31 mouse cellular contexts compared by ENCODE assay signal in the genomic region with DNA sequence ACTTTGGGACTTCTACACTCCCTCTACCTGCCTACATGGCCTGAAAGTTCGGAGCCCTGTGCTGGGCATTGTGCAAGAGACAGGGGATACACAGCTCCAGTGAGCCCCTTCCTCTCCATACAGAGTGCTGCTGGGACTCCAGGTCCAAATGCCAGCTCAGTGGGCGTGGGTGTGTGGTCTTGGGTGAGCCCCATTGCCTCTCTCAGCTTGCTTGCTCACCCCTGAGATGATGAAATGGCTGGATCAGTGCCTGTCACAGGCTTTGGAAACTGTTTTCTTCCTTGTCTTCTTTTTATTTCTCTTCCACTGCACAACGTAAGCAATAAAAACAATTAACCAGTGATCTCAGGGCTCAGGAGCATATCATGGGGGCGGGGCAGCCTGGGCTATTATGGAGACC. TPM values are rescaled to one million over a fixed set of nuclear protein-coding genes. Genes with fewer than 3 reads are reported as not detected.
A peak's percentile ranks its signal among the peaks of the same experiment; 100 is the strongest.
DNase-seq lines count a peak whose midpoint lies in the region; ATAC-seq lines count a peak whose summit lies in the region.
"Had no signal": no experiment of that assay in that cellular context is flagged by ENCODE, and none has a peak within 500 bp of the region (broad histone marks: within the 10 kb centered on the region; RNA-seq: fewer than 3 reads in every experiment).

No protein-coding gene starts in this region.

- 61% methylated on average over 4 of the region's 4 CpGs for WGBS in liver, embryonic 16.5 days (ENCODE audit: insufficient replicate concordance)
- WGBS in intestine, embryonic 16.5 days: 60% methylated on average over 4 of the region's 4 CpGs
- WGBS in forebrain, embryonic 10.5 days: 84% methylated on average over 4 of the region's 4 CpGs

- no peak overlapping the region for H3K9ac ChIP-seq in liver, embryonic 16.5 days (ENCODE audit: low read depth, low read length)
- H3K9ac ChIP-seq in intestine, embryonic 16.5 days (ENCODE audit: low read depth, low read length): no peak overlapping the region
- H3K9ac ChIP-seq: embryonic facial prominence, embryonic 12.5 days; forebrain, embryonic 13.5 days; forebrain, postnatal 0 days; hindbrain, embryonic 12.5 days had no signal

- no peaks in the 10 kb centered on the region; the same call in 1 of the 2 replicates for H3K27me3 ChIP-seq in liver, embryonic 16.5 days (ENCODE audit: control insufficient read depth, insufficient read depth, low read depth, low read length)
- H3K27me3 ChIP-seq in intestine, embryonic 16.5 days (replicated peaks; ENCODE audit: control insufficient read depth, insufficient read depth, low read length): no peaks in the 10 kb centered on the region
- peaks cover 16% of the 10 kb centered on the region for H3K27me3 ChIP-seq in forebrain, embryonic 10.5 days (ENCODE audit: poor library complexity, severe bottlenecking)
- H3K27me3 ChIP-seq: embryonic facial prominence, embryonic 12.5 days; forebrain, embryonic 13.5 days; Patski had no signal

- peaks cover 7% of the 10 kb centered on the region for H3K4me1 ChIP-seq in liver, embryonic 16.5 days (ENCODE audit: control insufficient read depth, low read depth, low read length)
- H3K4me1 ChIP-seq in intestine, embryonic 16.5 days (ENCODE audit: control insufficient read depth, insufficient read depth, low read length): peaks cover 18% of the 10 kb centered on the region
- H3K4me1 ChIP-seq in forebrain, embryonic 10.5 days: peaks cover 24% of the 10 kb centered on the region

- ATAC-seq in liver, embryonic 16.5 days (ENCODE audit: low read depth): no peak
- ATAC-seq in intestine, embryonic 16.5 days: peak; percentile 14; the same call in 1 of the 2 replicates
- ATAC-seq: activated CD4-positive, CD25-positive, alpha-beta regulatory T cell, adult 4 months; forebrain, embryonic 13.5 days; forebrain, postnatal 0 days; hindbrain, postnatal 0 days; Patski had no signal

- DNase-seq in adrenal gland, postnatal 14 days: peak; percentile 44
- DNase-seq in adrenal gland, postnatal 25 days: no peak
- no peak for DNase-seq in liver
- DNase-seq in adipocyte (ENCODE audit: low spot score): peak; percentile 78
- no peak for DNase-seq in frontal cortex, postnatal 10 days (ENCODE audit: low spot score in 2 of 2)
- DNase-seq in forebrain, embryonic 10.5 days (ENCODE audit: extremely low spot score, low spot score): no peak
- DNase-seq: adrenal gland, adult 2 months; cerebellum, adult 11 months; cerebellum, adult 8-10 months; cerebellum, postnatal 14 days; forebrain, postnatal 0 days; gastrocnemius, postnatal 25 days; heart, adult 11 months; heart, postnatal 10 days; heart, postnatal 4 days had no signal

- no peaks in the 10 kb centered on the region for H3K9me3 ChIP-seq in liver, embryonic 16.5 days (replicated peaks; ENCODE audit: control insufficient read depth, low read length)
- H3K9me3 ChIP-seq in intestine, embryonic 16.5 days (ENCODE audit: control insufficient read depth, low read length): no peaks in the 10 kb centered on the region
- no peaks in the 10 kb centered on the region for H3K9me3 ChIP-seq in forebrain, embryonic 10.5 days
- H3K9me3 ChIP-seq: embryonic facial prominence, embryonic 12.5 days; forebrain, embryonic 13.5 days; heart, embryonic 10.5 days; hindbrain, embryonic 12.5 days had no signal

- H3K4me2 ChIP-seq in liver, embryonic 16.5 days (ENCODE audit: low read depth, low read length): no peak overlapping the region
- H3K4me2 ChIP-seq in intestine, embryonic 16.5 days (ENCODE audit: low read depth, low read length): no peak overlapping the region
- H3K4me2 ChIP-seq: embryonic facial prominence, embryonic 12.5 days; forebrain, embryonic 13.5 days; hindbrain, embryonic 12.5 days had no signal

- no peaks in the 10 kb centered on the region for H3K36me3 ChIP-seq in liver, embryonic 16.5 days (ENCODE audit: control insufficient read depth, insufficient read depth)
- H3K36me3 ChIP-seq in intestine, embryonic 16.5 days (ENCODE audit: control insufficient read depth, insufficient read depth, low read length): no peaks in the 10 kb centered on the region
- H3K36me3 ChIP-seq in forebrain, embryonic 10.5 days (replicated peaks): no peaks in the 10 kb centered on the region
- H3K36me3 ChIP-seq: embryonic facial prominence, embryonic 12.5 days; heart, embryonic 10.5 days; hindbrain, embryonic 12.5 days had no signal

- H3K27ac ChIP-seq in liver, embryonic 16.5 days (ENCODE audit: low read length): peak overlapping the region; percentile 26; the same call in 1 of the 2 replicates
- no peak overlapping the region for H3K27ac ChIP-seq in intestine, embryonic 16.5 days (ENCODE audit: low read length)
- no peak overlapping the region for H3K27ac ChIP-seq in forebrain, embryonic 10.5 days
- H3K27ac ChIP-seq: embryonic facial prominence, embryonic 12.5 days; forebrain, embryonic 13.5 days; heart, embryonic 10.5 days; hindbrain, embryonic 12.5 days; hindbrain, postnatal 0 days had no signal

- no peak overlapping the region for H3K4me3 ChIP-seq in liver, embryonic 16.5 days (ENCODE audit: low read depth, low read length)
- H3K4me3 ChIP-seq in intestine, embryonic 16.5 days (ENCODE audit: low read length): no peak overlapping the region
- no peak overlapping the region for H3K4me3 ChIP-seq in forebrain, embryonic 10.5 days
- H3K4me3 ChIP-seq: embryonic facial prominence, embryonic 12.5 days; forebrain, embryonic 13.5 days; heart, embryonic 10.5 days; hindbrain, embryonic 12.5 days had no signal

RNA-seq across cellular contexts. Expression of a gene that starts 20.9 kb away (rescaled TPM):
- total RNA-seq in adrenal gland, postnatal 14 days (2021): 36.2 and 45.6 TPM in 2 replicates
- 40.7 and 45.1 TPM in 2 replicates for total RNA-seq in adrenal gland, postnatal 25 days (2021)
- 14.1 and 16.9 TPM in 2 replicates for polyA plus RNA-seq in liver, embryonic 16.5 days (2015; fragmentation: Nextera tagmentation; extraction: Ambion mirVana)
- polyA plus RNA-seq in intestine, embryonic 16.5 days (2015; fragmentation: Nextera tagmentation; extraction: Ambion mirVana): 23.8 and 25.5 TPM in 2 replicates
- polyA plus RNA-seq in forebrain, embryonic 10.5 days (2016; fragmentation: Nextera tagmentation; extraction: Ambion mirVana): 14.8 and 15.6 TPM in 2 replicates

RNA-seq across cellular contexts. Expression of a gene that starts 47.0 kb away (rescaled TPM):
- not detected in 2 replicates for total RNA-seq in adrenal gland, postnatal 14 days (2021)
- not detected in 2 replicates for total RNA-seq in adrenal gland, postnatal 25 days (2021)
- not detected in 2 replicates for polyA plus RNA-seq in liver, embryonic 16.5 days (2015; fragmentation: Nextera tagmentation; extraction: Ambion mirVana)
- polyA plus RNA-seq in intestine, embryonic 16.5 days (2015; fragmentation: Nextera tagmentation; extraction: Ambion mirVana): not detected in 2 replicates
- 0.05 TPM in 1 of 2 replicates, not detected in the other for polyA plus RNA-seq in forebrain, embryonic 10.5 days (2016; fragmentation: Nextera tagmentation; extraction: Ambion mirVana)
- total RNA-seq: adrenal gland, adult 2 months; adrenal gland, postnatal 4 days; common myeloid progenitor, adult 5-6 weeks; forebrain, postnatal 0 days; gastrocnemius, postnatal 25 days; heart, postnatal 10 days; heart, postnatal 4 days; hindbrain, postnatal 0 days; MEL had no signal
- polyA plus RNA-seq: activated CD4-positive, CD25-positive, alpha-beta regulatory T cell, adult 4 months; adrenal gland, adult 2 months; brain, embryonic 14.5 days; C2C12; embryonic facial prominence, embryonic 12.5 days; forebrain, embryonic 13.5 days; forebrain, postnatal 0 days; heart, embryonic 10.5 days; heart, embryonic 14.5 days; hindbrain, embryonic 12.5 days; hindbrain, postnatal 0 days; intestine, embryonic 14.5 days; Patski had no signal

Comparison
In these comparisons a context has a peak if more than half of its experiments do, and no peak if none do; other contexts are left out.
1. DNase-seq: peak in adrenal gland, postnatal 14 days (single experiment) and adipocyte (single experiment); none in adrenal gland, postnatal 25 days (single experiment), liver (single experiment), frontal cortex, postnatal 10 days (0 of 2) and forebrain, embryonic 10.5 days (single experiment).